Mouse (Mus musculus) CD4-positive naive resting alpha-beta T cell, adult 76 days (primary cell): ENCODE measurements around the gene Hnrnpab. TPM values are rescaled to one million over a fixed set of nuclear protein-coding genes. Genes with fewer than 3 reads are reported as not detected.

Experiments used
- total RNA-seq: library from RNA; stranded (reverse); gene quantifications from one replicate; pipeline ENCODE4 v1.2.4, GENCODE M21; 2023

The Hnrnpab gene
- total RNA-seq: 227 TPM

GRCm38 (mm10) chr11:51606447-51607095, at the start of gene Hnrnpab:
TSS of gene Hnrnpab (minus strand) at chr11:51606847.

GRCm38 (mm10) chr11:51650691-51651515, 44.3 kb upstream of the Hnrnpab start, which contains the start of the genes N4bp3 and D930048N14Rik:
TSS of gene N4bp3 (minus strand) at chr11:51650842.
TSS of gene D930048N14Rik (plus strand) at chr11:51650954.

GRCm38 (mm10) chr11:51635525-51636322, 29.1 kb upstream of the Hnrnpab start, which contains the start of gene Rmnd5b:
TSS of gene Rmnd5b (minus strand) at chr11:51635896.

GRCm38 (mm10) chr11:51619409-51620060, 12.9 kb upstream of the Hnrnpab start, which contains the start of gene Nhp2:
TSS of gene Nhp2 (plus strand) at chr11:51619735.

GRCm38 (mm10) chr11:51584431-51585248, 22.0 kb downstream of the Hnrnpab start, which contains the start of gene Phykpl:
TSS of gene Phykpl (plus strand) at chr11:51584757.

Other genes starting within 250 kb of the Hnrnpab start
- 11.9 TPM for gene Phykpl, start 22.1 kb downstream of the Hnrnpab start, total RNA-seq
- gene Nhp2, start 12.9 kb upstream of the Hnrnpab start, total RNA-seq: 43.6 TPM
- gene Rmnd5b, start 29.0 kb upstream of the Hnrnpab start, total RNA-seq: 69.6 TPM
- gene N4bp3, start 44.0 kb upstream of the Hnrnpab start, total RNA-seq: 3.8 TPM
- gene D930048N14Rik, start 44.1 kb upstream of the Hnrnpab start, total RNA-seq: 0.91 TPM
- gene 0610009B22Rik, start 82.0 kb upstream of the Hnrnpab start, total RNA-seq: 2.7 TPM
- gene Sec24a, start 156.8 kb upstream of the Hnrnpab start, total RNA-seq: 50.9 TPM
- 23.6 TPM for gene Sar1b, start 156.8 kb upstream of the Hnrnpab start, total RNA-seq